24 mouse cellular contexts compared by ENCODE assay signal in the genomic region with DNA sequence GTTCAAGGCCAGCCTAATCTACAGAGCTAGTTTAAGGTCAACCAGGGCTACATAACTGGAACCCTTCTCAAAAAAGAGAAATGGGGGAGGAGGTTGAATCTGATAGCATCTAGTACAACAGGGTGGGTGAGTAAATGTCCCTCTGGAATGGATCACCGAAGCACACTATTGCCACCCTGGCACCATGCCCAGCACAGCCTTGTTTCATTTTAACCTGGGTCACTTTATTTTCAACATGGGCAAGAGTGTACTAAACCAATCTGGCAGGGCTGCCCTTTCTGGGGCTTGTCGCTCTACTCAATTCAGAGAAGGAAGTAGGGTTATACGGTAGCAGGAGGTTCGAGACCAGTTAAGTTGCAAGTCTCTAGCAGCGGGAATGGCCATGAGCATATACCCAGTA. TPM values are rescaled to one million over a fixed set of nuclear protein-coding genes. Genes with fewer than 3 reads are reported as not detected.
DNase-seq lines count a peak whose midpoint lies in the region; ATAC-seq and TF ChIP-seq lines count a peak whose summit lies in the region.
"Had no signal": no experiment of that assay in that cellular context is flagged by ENCODE, and none has a peak within 500 bp of the region (broad histone marks: within the 10 kb centered on the region; RNA-seq: fewer than 3 reads in every experiment).

No protein-coding gene starts in this region.

- no peaks in the 10 kb centered on the region for H3K27me3 ChIP-seq in kidney, embryonic 16.5 days (ENCODE audit: insufficient read depth, low read length)
- no peaks in the 10 kb centered on the region for H3K27me3 ChIP-seq in stomach, postnatal 0 days (ENCODE audit: control insufficient read depth, insufficient read depth, low read length)
- H3K27me3 ChIP-seq: CH12.LX; heart, embryonic 13.5 days; limb, embryonic 12.5 days; liver, embryonic 15.5 days; midbrain, embryonic 15.5 days; stomach, embryonic 15.5 days had no signal

- no peak for ATAC-seq in kidney, embryonic 16.5 days (ENCODE audit: low FRiP score, low TSS enrichment)
- ATAC-seq in stomach, postnatal 0 days (ENCODE audit: low FRiP score, low TSS enrichment): no peak
- ATAC-seq: hindbrain, embryonic 16.5 days; intestine, postnatal 0 days; midbrain, embryonic 15.5 days had no signal

- no peak overlapping the region for H3K4me2 ChIP-seq in kidney, embryonic 16.5 days (replicated peaks; ENCODE audit: low read depth, low read length)
- no peak overlapping the region for H3K4me2 ChIP-seq in stomach, postnatal 0 days (replicated peaks; ENCODE audit: low read depth)
- H3K4me2 ChIP-seq: heart, embryonic 13.5 days; limb, embryonic 12.5 days; liver, embryonic 15.5 days; midbrain, embryonic 15.5 days; stomach, embryonic 15.5 days had no signal

- no peaks in the 10 kb centered on the region for H3K36me3 ChIP-seq in kidney, embryonic 16.5 days (ENCODE audit: insufficient read depth, low read length)
- H3K36me3 ChIP-seq in stomach, postnatal 0 days (ENCODE audit: control insufficient read depth, insufficient read depth, low read length): no peaks in the 10 kb centered on the region
- H3K36me3 ChIP-seq: heart, embryonic 13.5 days; limb, embryonic 12.5 days; liver, embryonic 15.5 days; midbrain, embryonic 15.5 days; stomach, embryonic 15.5 days had no signal

- TF ChIP-seq CTCF in stomach, postnatal 0 days (IDR thresholded peaks at IDR 0.05; ENCODE audit: low read depth): no peak

- no peak overlapping the region for H3K4me3 ChIP-seq in kidney, embryonic 16.5 days (ENCODE audit: low read length)
- H3K4me3 ChIP-seq in stomach, postnatal 0 days (ENCODE audit: low read depth, low read length): no peak overlapping the region
- H3K4me3 ChIP-seq: heart, embryonic 13.5 days; limb, embryonic 12.5 days; liver, embryonic 15.5 days; midbrain, embryonic 15.5 days; myocyte; stomach, embryonic 15.5 days had no signal

- 66% methylated on average over 5 of the region's 5 CpGs for WGBS in kidney, embryonic 16.5 days
- WGBS in stomach, postnatal 0 days: 70% methylated on average over 5 of the region's 5 CpGs

- DNase-seq in adrenal gland, postnatal 10 days: peak; percentile 53
- no peak for DNase-seq in adrenal gland, adult 18-20 months (ENCODE audit: low spot score in 2 of 2)
- DNase-seq in urinary bladder, postnatal 14 days (ENCODE audit: low spot score): peak; percentile 59
- DNase-seq in urinary bladder, adult 2 months (ENCODE audit: low spot score): no peak
- peak; percentile 36 for DNase-seq in stomach, postnatal 0 days (ENCODE audit: low spot score)
- no peak for DNase-seq in frontal cortex, postnatal 25 days (ENCODE audit: low spot score in 2 of 2)
- DNase-seq in thymus, postnatal 36 days: no peak
- DNase-seq: cerebellum, adult 2 months; gastrocnemius, postnatal 10 days; heart, adult 18-20 months; heart, postnatal 36 days; layer of hippocampus, adult 9-11 months; right cerebral cortex, postnatal 14 days; thymus, adult 2 months had no signal

- H3K9me3 ChIP-seq in kidney, embryonic 16.5 days (ENCODE audit: low read length): no peaks in the 10 kb centered on the region
- no peaks in the 10 kb centered on the region for H3K9me3 ChIP-seq in stomach, postnatal 0 days (ENCODE audit: control insufficient read depth, low read length)
- H3K9me3 ChIP-seq: heart, embryonic 13.5 days; limb, embryonic 12.5 days; liver, embryonic 15.5 days; midbrain, embryonic 15.5 days; stomach, embryonic 15.5 days had no signal

- H3K27ac ChIP-seq in kidney, embryonic 16.5 days (ENCODE audit: low read length): 0 out of 2 replicates have a peak overlapping the region, but pooled peaks have one; percentile 1
- no peak overlapping the region for H3K27ac ChIP-seq in stomach, postnatal 0 days (replicated peaks)
- H3K27ac ChIP-seq: heart, embryonic 13.5 days; limb, embryonic 12.5 days; liver, embryonic 15.5 days; midbrain, embryonic 15.5 days; stomach, embryonic 15.5 days had no signal

- TF ChIP-seq EP300 in stomach, postnatal 0 days (optimal IDR thresholded peaks at IDR 0.05): no peak

- H3K4me1 ChIP-seq in kidney, embryonic 16.5 days (ENCODE audit: insufficient read depth, low read length): peaks cover 51% of the 10 kb centered on the region
- H3K4me1 ChIP-seq in stomach, postnatal 0 days (replicated peaks; ENCODE audit: control insufficient read depth, insufficient read depth): peaks cover 3% of the 10 kb centered on the region; the same call in 1 of the 2 replicates
- H3K4me1 ChIP-seq: limb, embryonic 12.5 days; stomach, embryonic 15.5 days had no signal

- H3K9ac ChIP-seq in kidney, embryonic 16.5 days (replicated peaks; ENCODE audit: low read length): no peak overlapping the region
- no peak overlapping the region for H3K9ac ChIP-seq in stomach, postnatal 0 days (ENCODE audit: low read length)
- H3K9ac ChIP-seq: heart, embryonic 13.5 days; limb, embryonic 12.5 days; liver, embryonic 15.5 days; midbrain, embryonic 15.5 days; stomach, embryonic 15.5 days had no signal

RNA-seq across cellular contexts. Expression of gene Ptprj, which starts 31.9 kb away (rescaled TPM):
- total RNA-seq in adrenal gland, postnatal 10 days (2021): 10 to 100 TPM; 20.9 to 23.2 TPM
- 10 to 100 TPM; 15.0 to 18.1 TPM for total RNA-seq in adrenal gland, adult 18-20 months (2021)
- 7.1 and 10.1 TPM in 2 replicates for polyA plus RNA-seq in urinary bladder, adult 2 months (2012; rRNA removed)
- polyA plus RNA-seq in kidney, embryonic 16.5 days (2015; fragmentation: Nextera tagmentation; extraction: Ambion mirVana): 7.0 and 7.4 TPM in 2 replicates
- 2.1 and 2.2 TPM in 2 replicates for polyA plus RNA-seq in stomach, postnatal 0 days (2015; fragmentation: Nextera tagmentation; extraction: Ambion mirVana)

Comparison
In these comparisons a context has a peak if more than half of its experiments do, and no peak if none do; other contexts are left out.
1. DNase-seq: peak in adrenal gland, postnatal 10 days (single experiment), urinary bladder, postnatal 14 days (single experiment) and stomach, postnatal 0 days (single experiment); none in adrenal gland, adult 18-20 months (0 of 2), urinary bladder, adult 2 months (single experiment), frontal cortex, postnatal 25 days (0 of 2) and thymus, postnatal 36 days (0 of 2).